Mouse (Mus musculus) heart, postnatal 0 days (tissue): Measurements from ENCODE around the gene Sept8. TPM values are rescaled to one million over a fixed set of nuclear protein-coding genes. Genes with fewer than 3 reads are reported as not detected.

Experiments used
- ATAC-seq: fragments of 200-750 bp; cut with Nextera tagmentation; 2 replicates; pipeline ENCODE4 v1.8.0; 2017; ENCODE audit warnings: low read depth, moderate number of reproducible peaks, moderate library complexity; ENCODE audit not compliant: insufficient read depth
- DNase-seq: peaks from one replicate; pipeline ENCODE4 v3.0.0-alpha.2; 2016; ENCODE audit warnings: low spot score
- H3K27ac ChIP-seq: fragments of 300-500 bp; sonication (generic); 2 replicates; pipeline ENCODE4 v1.5.1; 2014; ENCODE audit warnings: low read depth, mild to moderate bottlenecking
- H3K27me3 ChIP-seq: fragments of 300-500 bp; sonication (generic); 2 replicates; pipeline ENCODE4 v1.6.1; 2014; ENCODE audit warnings: low read length, mixed read lengths; ENCODE audit not compliant: control insufficient read depth, insufficient read depth
- H3K36me3 ChIP-seq: fragments of 300-500 bp; sonication (generic); replicated peaks from 2 replicates; pipeline ENCODE4 v1.6.1; 2014; ENCODE audit warnings: low read length, mixed read lengths; ENCODE audit not compliant: control insufficient read depth, insufficient read depth
- H3K4me1 ChIP-seq: fragments of 300-500 bp; sonication (generic); 2 replicates; pipeline ENCODE4 v1.6.1; 2014; ENCODE audit warnings: antibody characterized with exemption; ENCODE audit not compliant: control insufficient read depth, insufficient read depth
- H3K4me2 ChIP-seq: fragments of 300-500 bp; sonication (generic); 2 replicates; pipeline ENCODE4 v1.6.1; 2014; ENCODE audit warnings: low read depth, mild to moderate bottlenecking, low read length, moderate library complexity
- H3K4me3 ChIP-seq: fragments of 300-500 bp; sonication (generic); 2 replicates; pipeline ENCODE4 v1.5.1; 2014; ENCODE audit warnings: low read depth, low read length
- H3K9ac ChIP-seq: fragments of 300-500 bp; sonication (generic); replicated peaks from 2 replicates; pipeline ENCODE4 v1.6.1; 2014; ENCODE audit warnings: low read depth, low read length, mixed read lengths
- H3K9me3 ChIP-seq: fragments of 300-500 bp; sonication (generic); replicated peaks from 2 replicates; pipeline ENCODE4 v1.6.1; 2016; ENCODE audit warnings: low read length; ENCODE audit not compliant: control insufficient read depth
- CTCF ChIP-seq: IDR thresholded peaks from 2 replicates; pipeline ENCODE4 v1.5.1; 2016; ENCODE audit warnings: antibody characterized with exemption, control low read depth, low read depth
- EP300 ChIP-seq: IDR thresholded peaks from 2 replicates; pipeline ENCODE4 v1.6.1; 2016; ENCODE audit warnings: antibody characterized with exemption, low read depth
- WGBS: fragments of 180-500 bp; shearing (Covaris S2); extraction: QIAGEN DNeasy Blood & Tissue Kit; methylation state at CpG from one replicate; pipeline ENCODE4 v1.1.7; 2014; 5-methylcytosine and 5-hydroxymethylcytosine counted together
- polyA plus RNA-seq: library from polyadenylated mRNA; unstranded; fragments of >200 nt; fragmentation: Nextera tagmentation; extraction: Ambion mirVana; gene quantifications from 2 replicates; pipeline ENCODE4 v1.2.1, GENCODE M21; 2015
- total RNA-seq: library from RNA; depleted of rRNA; stranded (reverse); fragments of >200 nt; gene quantifications from 2 replicates; pipeline ENCODE4 v1.2.3, GENCODE M21; 2014; ENCODE audit warnings: low replicate concordance

Gene Sept8
- total and polyA plus RNA-seq, 2 experiments from 2014 or later: 11.5 to 47.1 TPM

DNA sequence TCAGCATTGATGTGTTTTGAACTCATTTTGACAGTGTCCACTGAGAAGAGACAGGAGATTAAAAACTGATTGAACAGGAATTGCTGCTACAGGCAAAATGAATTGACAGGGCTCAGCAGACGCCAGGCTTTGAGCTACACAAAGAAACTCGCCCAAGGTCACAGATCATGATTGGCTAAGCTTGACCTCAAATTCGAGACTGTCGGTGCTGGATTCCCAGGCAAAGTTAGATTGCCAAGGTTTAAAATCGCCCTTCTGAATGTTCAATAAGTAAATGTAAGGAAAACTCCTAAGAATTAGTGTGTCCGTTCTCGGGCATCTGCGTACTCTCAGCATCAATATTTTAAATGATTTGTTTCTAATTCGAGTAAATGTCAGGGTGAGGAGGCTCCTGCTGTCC is 29.6 kb upstream of the Sept8 start:
- DNase-seq (no peak), ATAC-seq (no peak)
- 86% methylated on average over 9 of the region's 9 CpGs for WGBS
- H3K4me3 ChIP-seq: no peak overlapping the region
- H3K27ac ChIP-seq: no peak overlapping the region
- no peaks in the 10 kb centered on the region for H3K9me3 ChIP-seq
- H3K4me1 ChIP-seq: no peaks in the 10 kb centered on the region; the same call in 1 of the 2 replicates
- H3K9ac ChIP-seq: no peak overlapping the region
- no peak overlapping the region for H3K4me2 ChIP-seq
- H3K36me3 ChIP-seq: no peaks in the 10 kb centered on the region
- peaks cover 9% of the 10 kb centered on the region; the same call in 1 of the 2 replicates for H3K27me3 ChIP-seq
- TF ChIP-seq EP300 (no peak), CTCF (no peak)

DNA sequence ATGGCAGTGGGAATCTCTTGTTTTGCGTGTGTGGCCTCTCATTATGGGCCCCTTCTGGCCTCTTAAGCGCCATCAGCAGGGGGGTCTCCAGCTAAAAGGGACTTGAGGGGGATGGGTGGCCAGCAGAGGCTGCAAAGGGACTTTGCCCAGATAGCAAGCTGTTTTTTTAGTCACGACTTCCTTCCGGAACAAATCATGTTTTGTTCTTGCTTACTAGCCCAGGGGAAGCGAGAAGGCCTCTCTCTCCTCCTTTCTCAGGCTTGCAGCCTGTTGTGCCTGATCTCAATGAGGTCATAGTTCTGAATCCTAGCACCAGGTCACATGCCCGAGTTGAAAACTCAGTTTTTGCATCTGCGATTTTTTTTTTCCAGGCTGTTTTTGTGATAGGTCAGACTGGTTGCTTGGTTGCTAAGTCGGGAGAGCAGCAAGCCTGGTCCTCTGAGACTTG is 27.1 kb upstream of the Sept8 start:
- peak overlapping the region; percentile 43; the same call in 1 of the 2 replicates for H3K27ac ChIP-seq
- no peaks in the 10 kb centered on the region; the same call in 1 of the 2 replicates for H3K4me1 ChIP-seq
- DNase-seq: peak; percentile 45
- H3K4me2 ChIP-seq: no peak overlapping the region
- H3K36me3 ChIP-seq: no peaks in the 10 kb centered on the region
- 40% methylated on average over 8 of the region's 8 CpGs for WGBS
- no peak overlapping the region for H3K4me3 ChIP-seq
- H3K9me3 ChIP-seq: no peaks in the 10 kb centered on the region
- peaks cover 9% of the 10 kb centered on the region; the same call in 1 of the 2 replicates for H3K27me3 ChIP-seq
- TF ChIP-seq EP300 (no peak), CTCF (no peak)
- H3K9ac ChIP-seq: no peak overlapping the region
- ATAC-seq: peak; percentile 68

GRCm38 (mm10) chr11:53493243-53493955 is 25.7 kb upstream of the Sept8 start:
- no peak overlapping the region for H3K4me3 ChIP-seq
- H3K27ac ChIP-seq: no peak overlapping the region
- no peaks in the 10 kb centered on the region for H3K36me3 ChIP-seq
- no peaks in the 10 kb centered on the region for H3K27me3 ChIP-seq
- no peaks in the 10 kb centered on the region for H3K4me1 ChIP-seq
- no peak for TF ChIP-seq CTCF
- no peak for TF ChIP-seq EP300
- DNase-seq (no peak), ATAC-seq (no peak)
- WGBS: 51% methylated on average over 3 of the region's 3 CpGs
- H3K9ac ChIP-seq: no peak overlapping the region
- no peaks in the 10 kb centered on the region for H3K9me3 ChIP-seq
- H3K4me2 ChIP-seq: no peak overlapping the region

DNA sequence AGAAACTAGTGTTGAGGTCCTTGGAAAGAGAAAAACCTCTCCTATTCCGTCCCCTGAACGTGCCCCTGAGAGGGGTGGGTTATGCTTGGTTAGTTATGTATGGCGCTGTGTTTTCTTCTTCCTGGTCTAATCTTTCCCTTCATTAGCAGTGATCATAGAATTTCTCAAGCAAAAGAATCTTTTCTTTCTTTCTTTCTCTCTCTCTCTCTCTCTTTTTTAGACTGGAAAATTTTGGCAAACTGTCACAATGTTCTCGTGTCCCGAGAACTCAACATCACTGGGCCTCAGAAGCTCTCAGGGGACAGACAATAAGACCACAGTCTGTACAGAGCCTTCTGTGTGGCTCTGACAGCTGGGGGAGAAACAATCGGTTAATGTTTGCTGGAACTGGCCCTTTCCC is 23.6 kb upstream of the Sept8 start:
- DNase-seq (no peak), ATAC-seq (no peak)
- Histone ChIP-seq H3K4me2 (no peak overlapping the region), H3K4me1 (no peaks in the 10 kb centered on the region), H3K9ac (no peak overlapping the region), H3K27ac (peak overlapping the region; percentile 17; the same call in 1 of the 2 replicates), H3K27me3 (no peaks in the 10 kb centered on the region), H3K9me3 (no peaks in the 10 kb centered on the region), H3K4me3 (no peak overlapping the region), H3K36me3 (no peaks in the 10 kb centered on the region)
- WGBS: 64% methylated on average over 6 of the region's 6 CpGs
- no peak for TF ChIP-seq CTCF
- no peak for TF ChIP-seq EP300

GRCm38 (mm10) chr11:53496946-53497345 is 22.1 kb upstream of the Sept8 start:
- ATAC-seq (no peak), DNase-seq (no peak)
- no peaks in the 10 kb centered on the region for H3K27me3 ChIP-seq
- TF ChIP-seq CTCF (no peak), EP300 (no peak)
- no peak overlapping the region for H3K27ac ChIP-seq
- WGBS: 76% methylated on average over 6 of the region's 6 CpGs
- H3K9ac ChIP-seq: no peak overlapping the region
- H3K36me3 ChIP-seq: no peaks in the 10 kb centered on the region
- H3K4me3 ChIP-seq: no peak overlapping the region
- no peaks in the 10 kb centered on the region for H3K9me3 ChIP-seq
- 0 out of 2 replicates have a peak, but pooled peaks cover 6% of the 10 kb centered on the region for H3K4me1 ChIP-seq
- no peak overlapping the region for H3K4me2 ChIP-seq
